Comparison of ENCODE assay signal across 9 mouse cellular contexts in genomic region chr8:72322471-72322889, GRCm38 (mm10). TPM values are rescaled to one million over a fixed set of nuclear protein-coding genes. Genes with fewer than 3 reads are reported as not detected.
DNase-seq lines count a peak whose midpoint lies in the region; ATAC-seq and TF ChIP-seq lines count a peak whose summit lies in the region.
"Had no signal": no experiment of that assay in that cellular context is flagged by ENCODE, and none has a peak within 500 bp of the region (broad histone marks: within the 10 kb centered on the region; RNA-seq: fewer than 3 reads in every experiment).

No protein-coding gene starts in this region.

- no peaks in the 10 kb centered on the region for H3K36me3 ChIP-seq in kidney, adult 2 months (ENCODE audit: control insufficient read depth, insufficient read depth, low read length)
- H3K36me3 ChIP-seq: hindbrain, embryonic 15.5 days had no signal

- peak; percentile 31 for DNase-seq in kidney, adult 2 months
- DNase-seq in kidney, adult 9 months = no peak
- DNase-seq in NIH3T3 (ENCODE audit: low read depth) = peak; percentile 74
- DNase-seq in heart, postnatal 10 days = peak; percentile 45 to 55
- no peak for DNase-seq in cerebellum, adult 11-12 months
- DNase-seq in left cerebral cortex, postnatal 25 days (ENCODE audit: low spot score in 2 of 2) = no peak
- no peak for DNase-seq in left cerebral cortex, adult 18-20 months (ENCODE audit: low spot score in 2 of 2)

- no peaks in the 10 kb centered on the region for H3K27me3 ChIP-seq in kidney, adult 2 months (replicated peaks; ENCODE audit: control insufficient read depth, insufficient read depth, low read length)

- no peaks in the 10 kb centered on the region for H3K4me1 ChIP-seq in kidney, adult 2 months (ENCODE audit: control insufficient read depth, insufficient read depth, low read length)

- TF ChIP-seq CTCF in kidney, adult 2 months (conservative IDR thresholded peaks at IDR 0.05; ENCODE audit: insufficient read depth, insufficient read length, low read depth, low read length) = no peak

- ATAC-seq in monocyte, adult 5-6 weeks (replicated peaks; ENCODE audit: insufficient number of reproducible peaks, low FRiP score, low TSS enrichment, poor library complexity, severe bottlenecking) = peak; percentile 43

- WGBS in kidney, adult 2 months = 69% methylated on average over 7 of the region's 7 CpGs

- no peak for TF ChIP-seq POLR2A in kidney, adult 2 months (IDR thresholded peaks at IDR 0.05; ENCODE audit: low read depth, low read length)

- peak overlapping the region; percentile 5 for H3K27ac ChIP-seq in kidney, adult 2 months (ENCODE audit: insufficient read depth, low read depth, low read length)
- H3K27ac ChIP-seq: hindbrain, embryonic 15.5 days had no signal

- H3K4me3 ChIP-seq in kidney, adult 2 months (ENCODE audit: insufficient read depth, low read depth, low read length) = peak overlapping the region; percentile 59
- H3K4me3 ChIP-seq: hindbrain, embryonic 15.5 days had no signal

- intact Hi-C loops in heart, postnatal 10 days (cut with DNase I) = no loop called here
- intact Hi-C loops in left cerebral cortex, postnatal 25 days (cut with DNase I) = no loop called here

RNA-seq across cellular contexts. Expression of gene Klf2, which starts 3.6 kb away (rescaled TPM):
- 20.9 and 22.2 TPM in 2 replicates for polyA plus RNA-seq in kidney, adult 2 months (2012; rRNA removed)
- 10 to 100 TPM; 69.7 to 82.8 TPM for total RNA-seq in heart, postnatal 10 days (2021)
- 183 to 225 TPM (median 194 TPM) in 3 replicates for total RNA-seq in monocyte, adult 5-6 weeks (2017)
- total RNA-seq in left cerebral cortex, postnatal 25 days (2021) = 10 to 100 TPM; 13.6 to 18.2 TPM
- total RNA-seq in left cerebral cortex, adult 18-20 months (2021) = 10 to 100 TPM; 15.2 to 23.6 TPM

RNA-seq across cellular contexts. Expression of gene Gm10282, which starts 17.4 kb away (rescaled TPM):
- 1.8 and 2.8 TPM in 2 replicates for polyA plus RNA-seq in kidney, adult 2 months (2012; rRNA removed)
- total RNA-seq in heart, postnatal 10 days (2021) = 10 to 100 TPM; 15.9 to 19.4 TPM
- 1.5 to 3.3 TPM (median 3.1 TPM) in 3 replicates for total RNA-seq in monocyte, adult 5-6 weeks (2017)
- total RNA-seq in left cerebral cortex, postnatal 25 days (2021) = 1 to 10 TPM; 6.1 to 7.0 TPM
- total RNA-seq in left cerebral cortex, adult 18-20 months (2021) = 1 to 10 TPM; 2.8 to 4.2 TPM

Comparison
In these comparisons a context has a peak if more than half of its experiments do, and no peak if none do; other contexts are left out.
1. DNase-seq: peak in kidney, adult 2 months (single experiment), NIH3T3 (single experiment) and heart, postnatal 10 days (2 of 2); none in kidney, adult 9 months (single experiment), cerebellum, adult 11-12 months (single experiment), left cerebral cortex, postnatal 25 days (0 of 2) and left cerebral cortex, adult 18-20 months (0 of 2).